Mouse (Mus musculus) liver, adult (tissue): ENCODE data around the gene Kcnk1.

Experiments used
- GATA4 ChIP-seq: IDR thresholded peaks from 2 replicates; pipeline ENCODE4 v1.6.1; 2014; ENCODE audit warnings: mild to moderate bottlenecking, low read length; ENCODE audit not compliant: insufficient replicate concordance

Kcnk1 gene

DNA sequence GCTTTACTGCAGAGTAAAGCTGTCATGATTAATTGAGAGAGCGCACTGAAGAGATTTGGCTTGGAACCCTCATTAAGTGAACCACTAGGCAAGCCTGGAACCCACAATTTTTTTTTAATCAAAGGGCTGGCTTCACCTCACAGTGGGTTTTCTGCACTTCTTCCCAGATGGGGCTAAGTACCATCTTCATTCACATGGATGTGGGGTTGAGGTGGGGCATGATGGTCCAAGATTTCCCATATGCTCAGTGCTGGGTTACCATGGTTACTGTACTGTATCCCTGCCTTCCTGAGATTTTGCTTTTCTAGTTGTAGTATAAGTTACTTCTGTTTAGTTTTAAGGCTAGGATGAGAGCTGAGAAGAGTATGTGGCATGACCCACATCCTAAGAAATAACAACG is 9.6 kb upstream of the Kcnk1 start:
- no peak for TF ChIP-seq GATA4

DNA sequence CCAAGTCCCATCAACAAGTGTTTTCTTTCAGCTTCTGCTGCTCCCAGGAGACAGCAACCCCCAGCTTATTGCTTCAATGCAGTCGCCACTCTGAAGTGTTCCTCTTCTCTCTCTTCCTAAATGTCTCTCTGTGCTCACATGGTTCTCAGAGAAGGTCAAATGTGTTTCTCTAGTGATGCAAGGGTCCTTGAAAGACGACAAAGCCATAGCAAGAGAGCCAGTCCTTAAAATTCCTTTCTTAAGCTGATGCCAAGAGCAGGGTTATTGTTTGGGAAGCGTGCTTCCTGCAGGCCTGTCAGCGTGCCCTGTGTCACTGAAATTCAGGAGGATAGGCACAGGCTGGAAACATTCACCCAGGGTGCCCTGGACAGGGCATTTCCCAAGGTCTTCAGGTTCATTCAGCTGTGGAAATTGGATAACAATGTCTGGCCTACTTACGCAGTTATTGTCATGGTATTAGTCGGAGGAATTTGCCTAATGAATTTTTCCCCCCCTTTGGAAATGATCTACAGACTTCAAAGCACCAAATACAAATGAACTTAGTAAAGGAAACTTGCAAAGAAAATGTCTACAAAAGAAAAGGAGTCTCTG is 7.9 kb upstream of the Kcnk1 start:
- no peak for TF ChIP-seq GATA4

DNA sequence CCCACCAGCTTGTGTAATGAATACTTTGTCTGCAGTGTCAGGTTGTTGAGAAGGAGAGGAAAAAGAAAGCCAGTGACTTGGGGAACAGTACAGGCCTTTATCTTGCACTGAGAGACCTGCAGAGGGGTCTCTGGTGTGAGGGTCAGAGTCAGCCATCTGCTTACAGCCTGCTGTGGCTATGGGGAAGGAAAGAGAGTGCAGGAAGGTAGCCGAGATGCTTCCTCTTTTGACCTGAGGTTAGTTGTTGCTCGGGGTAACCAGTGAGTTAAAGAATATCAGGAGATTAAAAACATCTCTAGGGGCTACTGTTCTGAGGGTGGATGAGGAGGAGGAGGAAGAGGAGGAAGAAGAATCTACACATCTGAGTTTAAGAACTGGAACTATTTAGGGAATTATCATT is 7.0 kb upstream of the Kcnk1 start:
- TF ChIP-seq GATA4 = no peak

DNA sequence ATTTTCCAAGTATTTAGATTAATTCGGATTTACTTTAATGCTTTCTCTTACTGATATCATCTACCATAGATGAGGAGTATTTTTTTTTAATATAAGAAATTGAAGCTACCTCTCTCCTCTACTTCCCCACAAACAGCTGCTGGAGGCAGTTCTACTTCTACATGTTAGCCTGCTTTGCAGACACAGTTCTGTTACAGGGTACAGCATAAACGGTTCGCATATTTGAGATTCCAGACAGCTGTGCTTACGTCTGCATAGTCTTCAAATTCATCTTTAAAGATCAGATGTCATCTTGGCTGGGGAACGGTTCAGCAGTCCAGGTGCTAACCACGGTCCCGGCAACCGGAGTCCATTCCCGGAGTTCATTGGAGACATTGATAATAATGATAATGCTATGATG is 1.3 kb upstream of the Kcnk1 start:
- no peak for TF ChIP-seq GATA4

DNA sequence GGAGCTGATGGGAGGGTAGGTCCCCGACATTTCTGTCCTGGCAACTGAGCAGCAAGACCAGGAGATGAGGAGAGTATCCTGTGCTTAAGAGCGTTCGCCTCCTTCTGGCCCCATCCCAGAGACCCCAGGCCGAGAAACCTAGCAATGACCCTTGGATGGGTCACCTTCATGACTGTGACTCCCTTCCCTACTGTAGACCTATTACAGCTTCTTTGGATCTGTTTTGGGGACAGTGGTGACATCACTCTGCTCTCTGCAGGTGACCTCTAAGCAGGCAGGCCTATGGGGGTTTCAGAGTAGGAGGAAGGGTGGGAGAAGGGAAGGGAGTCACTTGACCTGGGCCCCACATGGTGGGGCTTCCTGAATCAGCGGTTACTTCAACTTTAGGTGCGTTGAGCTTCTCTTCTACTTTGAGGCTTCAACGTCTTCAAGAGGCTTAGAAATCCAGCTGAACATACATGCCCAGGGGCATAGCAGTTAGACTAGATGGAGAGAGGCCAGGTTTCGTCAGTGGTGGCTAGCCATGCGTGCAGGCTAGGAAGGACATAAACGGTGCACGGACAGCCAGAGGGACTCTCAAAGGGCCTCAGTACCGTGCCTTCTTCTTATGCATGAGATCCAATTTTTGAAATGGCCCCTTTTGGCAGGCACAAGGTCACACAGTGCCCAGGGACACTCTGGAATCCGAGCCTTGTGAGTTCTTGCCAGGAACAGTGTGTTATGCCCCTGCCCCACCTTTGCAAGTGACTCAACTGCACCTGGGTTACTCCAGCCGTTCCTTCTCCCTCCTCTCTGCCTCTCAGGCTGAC is 1.3 kb downstream of the Kcnk1 start:
- no peak for TF ChIP-seq GATA4

DNA sequence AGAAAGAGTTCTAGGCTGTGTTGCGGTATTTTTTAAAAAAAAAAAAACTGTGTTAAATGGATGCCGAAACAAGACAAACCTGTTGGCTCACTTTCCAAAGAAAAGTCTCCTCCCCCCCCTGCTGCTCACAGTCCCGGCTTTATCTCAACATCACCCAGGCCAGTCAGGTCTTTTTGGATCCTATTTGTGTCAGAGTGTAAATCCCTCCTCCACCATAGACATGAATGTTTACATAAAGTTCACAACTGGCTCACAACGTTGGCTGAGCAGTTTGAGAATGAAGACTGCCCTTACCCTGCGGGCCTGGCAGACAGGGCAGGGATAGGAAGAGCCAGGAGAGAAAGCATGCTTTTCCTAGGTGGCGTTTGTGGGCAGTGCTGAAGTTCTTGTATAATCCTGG is 2.0 kb downstream of the Kcnk1 start:
- TF ChIP-seq GATA4 = no peak

DNA sequence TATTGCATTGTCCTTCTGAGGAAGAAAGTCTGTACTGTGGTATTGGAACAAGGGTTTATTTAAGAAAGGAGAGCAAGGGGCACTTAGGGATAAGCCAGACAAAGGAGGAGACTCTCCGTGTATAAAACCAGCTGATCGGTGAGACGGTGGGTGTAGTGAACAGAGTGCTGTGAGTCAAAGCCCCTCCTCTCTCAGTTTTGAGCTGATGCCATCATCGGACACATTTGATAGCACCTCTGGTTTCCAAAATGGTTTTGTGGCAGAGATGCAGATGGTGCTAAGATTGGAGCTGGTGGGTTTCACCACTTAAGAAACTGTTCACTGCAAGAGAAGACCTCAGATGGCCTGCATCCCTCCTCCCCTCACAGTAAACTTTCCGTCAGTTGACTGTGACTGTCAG is 2.6 kb downstream of the Kcnk1 start:
- TF ChIP-seq GATA4 = no peak

DNA sequence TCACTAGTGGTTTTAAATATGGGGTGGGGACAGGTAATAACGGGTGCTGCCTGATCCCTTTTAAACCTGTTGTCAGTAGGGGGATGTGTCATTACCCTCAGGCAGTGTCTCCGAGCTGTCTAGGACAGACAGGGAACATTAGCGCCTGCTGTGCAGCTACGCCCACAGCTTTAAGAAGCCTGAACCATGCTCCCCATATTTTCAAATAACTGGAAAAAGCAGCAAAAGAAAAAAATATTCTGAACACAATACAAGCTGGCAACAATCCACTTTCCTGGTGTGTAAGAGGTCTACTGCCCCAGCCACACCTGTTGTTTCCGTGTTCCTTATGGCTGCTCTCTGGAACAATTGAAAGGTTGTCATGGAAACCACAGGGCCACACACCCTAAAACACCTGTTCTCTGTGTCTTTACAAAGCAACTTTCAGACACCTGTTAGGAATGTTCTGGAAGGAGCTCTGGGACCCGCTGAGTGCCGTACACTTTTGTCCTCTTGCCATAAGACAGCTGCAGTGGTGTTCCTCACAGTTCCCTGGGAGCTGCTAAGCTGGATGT is 4.9 kb downstream of the Kcnk1 start:
- no peak for TF ChIP-seq GATA4

DNA sequence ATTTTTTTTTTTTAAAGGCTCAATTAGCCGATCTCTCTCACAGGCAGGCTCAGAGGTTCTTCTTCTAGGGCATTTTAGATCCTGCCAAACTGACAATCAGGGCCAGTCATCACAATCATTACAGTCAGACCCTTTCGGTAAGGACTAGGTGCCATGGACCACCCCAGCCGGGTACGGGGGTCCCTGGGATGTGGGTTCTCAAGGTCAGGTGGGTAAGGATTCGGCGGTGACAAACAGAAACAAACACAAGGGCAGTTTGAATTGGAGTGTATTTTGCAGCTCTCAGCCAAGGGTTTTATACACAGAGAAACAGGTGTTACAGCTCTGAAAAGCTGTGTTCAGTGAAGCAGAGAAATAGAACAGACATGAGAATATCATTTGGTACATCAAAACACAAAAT is 8.6 kb downstream of the Kcnk1 start:
- no peak for TF ChIP-seq GATA4

DNA sequence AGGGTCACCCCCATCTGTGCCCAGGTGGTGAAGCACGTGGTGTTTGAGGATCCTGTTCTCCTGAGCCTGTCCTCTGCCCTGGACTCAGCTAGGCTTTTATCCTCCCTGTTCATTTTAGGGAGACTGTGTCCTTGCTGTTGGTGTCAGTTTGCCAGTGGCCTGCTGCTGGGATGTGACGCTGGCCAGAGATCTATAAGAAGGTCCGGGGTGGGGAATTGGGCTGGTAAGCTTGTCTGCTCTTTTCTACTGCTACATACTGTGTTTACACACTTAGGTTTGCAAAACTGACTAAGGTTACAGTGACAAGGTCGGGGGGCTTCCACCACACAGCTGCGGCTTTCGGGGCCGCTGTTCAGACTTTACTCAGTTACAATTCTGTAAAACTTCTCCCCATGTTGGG is 10.0 kb downstream of the Kcnk1 start:
- TF ChIP-seq GATA4 = no peak

DNA sequence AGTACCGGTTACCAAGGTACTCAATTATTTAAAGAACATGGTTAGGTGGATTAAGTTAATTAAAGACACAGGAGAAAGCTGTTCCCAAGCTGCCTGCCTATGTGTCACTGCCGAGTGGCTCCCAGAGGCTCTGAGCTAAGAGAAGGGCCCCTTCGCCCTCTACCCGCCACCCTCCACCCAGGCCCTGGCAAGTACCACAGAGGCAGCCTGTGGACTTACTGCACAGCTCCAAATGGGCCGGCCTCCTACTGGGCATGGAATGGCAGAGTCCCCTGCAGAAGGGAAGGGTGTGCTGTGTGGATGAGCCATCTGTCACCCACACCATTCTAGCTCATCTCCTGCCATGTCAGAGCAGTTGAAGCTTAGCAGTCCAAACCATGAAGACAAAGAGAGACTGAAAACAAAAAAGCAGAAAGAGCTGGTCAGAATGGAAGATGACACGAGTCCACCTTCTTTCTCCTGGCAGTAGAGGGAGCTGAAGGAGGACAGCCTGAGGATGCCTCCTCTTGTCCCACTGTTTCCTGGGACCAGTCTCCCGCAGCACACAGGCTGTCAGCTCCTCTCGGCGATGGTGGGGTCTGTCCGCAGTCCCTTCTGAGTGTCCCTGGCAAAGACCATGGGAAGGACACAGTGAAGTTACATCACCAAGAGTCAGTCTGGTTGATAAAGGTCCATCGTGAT is 11.5 kb downstream of the Kcnk1 start:
- TF ChIP-seq GATA4 = no peak

DNA sequence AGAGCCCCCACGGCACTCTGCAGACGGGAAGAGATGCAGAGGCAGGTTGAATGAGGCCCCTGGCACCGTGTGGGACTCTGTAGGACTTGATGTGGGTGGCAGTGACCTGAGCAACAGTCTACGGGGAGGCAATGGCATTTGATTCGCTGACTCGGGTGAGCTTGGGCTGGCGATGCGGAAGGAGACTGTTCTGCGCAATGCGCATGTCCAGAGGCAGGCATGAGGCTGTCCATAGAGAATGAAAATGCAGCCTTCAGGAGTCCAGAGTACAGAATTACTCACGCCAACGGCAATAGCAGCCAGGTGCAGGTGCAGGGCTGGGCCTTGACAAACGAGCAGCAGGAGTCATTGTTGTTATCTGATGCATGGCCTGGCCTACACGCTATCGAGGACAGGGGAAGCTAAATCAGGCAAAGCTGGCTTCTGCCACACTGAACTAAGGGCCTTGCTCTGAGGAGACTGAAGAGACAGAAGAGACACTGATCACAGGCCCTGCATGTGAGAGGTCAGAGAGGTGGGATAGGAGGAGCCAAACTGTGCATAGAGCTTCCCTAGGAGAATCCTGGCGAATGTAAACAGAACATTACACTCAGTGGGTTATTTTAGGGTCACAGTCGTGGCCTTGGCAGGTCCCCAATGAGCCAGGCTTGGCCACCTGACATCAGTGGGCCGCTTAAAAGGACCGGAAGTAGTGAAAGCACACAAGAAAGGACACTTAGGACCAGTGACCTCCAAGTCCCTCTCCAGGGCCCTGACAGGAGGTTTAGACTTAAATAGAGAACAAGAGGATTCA is 12.8 kb downstream of the Kcnk1 start:
- no peak for TF ChIP-seq GATA4

DNA sequence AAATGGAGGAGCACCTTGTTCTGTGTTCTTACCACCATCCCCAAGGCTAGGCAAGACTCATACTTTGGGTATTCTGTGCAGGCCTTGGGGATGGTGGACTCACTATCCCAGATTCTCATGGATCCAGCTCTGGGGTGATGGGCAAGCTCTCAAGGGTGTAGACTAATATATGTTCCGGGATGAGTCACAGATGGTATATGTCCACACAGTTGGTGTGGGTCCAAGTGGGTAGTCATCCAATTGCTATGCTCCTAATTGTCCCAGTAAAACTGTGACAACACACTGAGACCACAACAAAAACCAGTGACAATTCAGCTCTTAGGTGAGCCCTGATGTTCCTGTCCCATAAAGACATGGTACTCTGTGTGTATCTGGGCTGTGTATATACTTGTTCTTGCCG is 14.0 kb downstream of the Kcnk1 start:
- TF ChIP-seq GATA4 = no peak

DNA sequence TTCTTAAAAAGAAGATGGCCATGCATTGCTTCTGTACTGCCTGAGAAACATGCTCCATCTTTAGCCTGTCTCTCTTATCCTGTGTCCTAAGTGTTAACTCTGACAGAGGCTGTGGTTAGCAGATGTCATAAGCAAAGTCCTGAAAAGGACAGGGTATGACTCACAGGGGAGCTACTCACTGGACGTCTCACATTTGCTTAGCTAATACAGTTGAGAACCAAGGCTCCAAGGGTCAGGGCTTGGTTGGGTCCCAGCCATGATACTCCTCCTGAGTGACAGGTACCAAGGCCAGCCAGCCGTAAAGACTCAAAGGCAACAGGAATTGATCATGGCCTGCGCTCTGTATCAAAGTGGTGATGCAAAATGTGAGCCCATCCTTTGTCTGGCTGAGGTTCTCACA is 15.9 kb downstream of the Kcnk1 start:
- no peak for TF ChIP-seq GATA4

DNA sequence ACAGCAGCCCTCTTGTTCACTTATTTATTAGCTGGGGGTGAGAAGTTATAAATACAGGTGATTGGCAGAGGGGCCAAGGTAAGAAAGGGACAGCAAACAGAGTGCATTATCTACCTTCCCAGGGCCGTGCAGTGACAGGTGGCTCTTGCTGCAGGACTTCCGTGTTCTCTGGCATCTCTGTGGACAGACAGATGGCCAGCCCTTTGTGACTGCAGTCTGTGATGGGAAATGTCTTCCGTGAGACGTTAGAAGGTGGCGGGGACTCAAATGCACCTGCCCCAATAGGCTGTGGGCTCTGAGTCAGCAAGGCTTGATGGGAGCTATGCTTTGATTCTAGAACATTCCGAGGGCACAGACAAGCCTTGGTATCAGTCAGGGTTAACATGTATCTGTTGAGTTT is 17.4 kb downstream of the Kcnk1 start:
- no peak for TF ChIP-seq GATA4

DNA sequence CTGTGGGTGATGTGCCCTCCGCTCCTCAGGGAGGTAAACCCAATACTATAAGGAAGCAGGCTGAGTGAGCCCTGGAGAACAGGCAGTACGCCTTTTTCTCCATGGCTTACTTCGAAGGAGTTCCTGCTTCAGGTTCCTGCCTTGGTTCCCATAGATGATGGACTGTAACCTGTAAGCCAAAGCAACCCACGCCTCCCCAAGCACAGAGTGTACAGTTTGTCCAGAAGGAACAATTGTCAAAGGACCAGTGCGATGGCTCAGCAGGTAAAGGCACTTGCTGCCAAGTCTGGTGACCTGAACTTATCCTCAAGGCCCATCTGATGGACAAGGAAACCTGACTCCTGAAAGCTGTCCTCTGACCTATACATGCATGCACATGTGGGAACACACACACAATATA is 18.7 kb downstream of the Kcnk1 start:
- TF ChIP-seq GATA4 = no peak

DNA sequence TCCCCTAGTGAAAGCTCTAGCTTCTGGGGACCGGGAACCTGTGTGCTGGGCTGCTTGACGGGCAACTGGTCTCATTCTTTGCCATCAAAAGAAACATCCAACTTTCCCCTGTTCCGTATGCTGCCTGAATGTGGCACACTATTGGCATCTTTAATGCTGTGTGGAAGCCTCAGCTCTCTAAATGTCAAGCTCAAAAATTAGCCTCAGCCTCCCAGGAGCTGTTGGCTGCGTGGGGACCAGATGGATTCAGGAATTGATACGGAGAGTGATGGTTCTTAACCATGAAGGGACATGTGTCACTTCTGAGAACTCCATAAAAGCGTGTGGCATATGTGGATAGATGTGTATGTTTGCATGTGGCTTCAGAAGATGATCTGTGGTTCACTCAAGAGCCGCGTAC is 27.0 kb downstream of the Kcnk1 start:
- no peak for TF ChIP-seq GATA4
